Mouse (Mus musculus): ENCODE data around the gene Iffo2. TPM values are rescaled to one million over a fixed set of nuclear protein-coding genes. Genes with fewer than 3 reads are reported as not detected.

Gene Iffo2
- polyA plus RNA-seq, 1 experiment from 2014 or later, result 4.7 TPM

DNA sequence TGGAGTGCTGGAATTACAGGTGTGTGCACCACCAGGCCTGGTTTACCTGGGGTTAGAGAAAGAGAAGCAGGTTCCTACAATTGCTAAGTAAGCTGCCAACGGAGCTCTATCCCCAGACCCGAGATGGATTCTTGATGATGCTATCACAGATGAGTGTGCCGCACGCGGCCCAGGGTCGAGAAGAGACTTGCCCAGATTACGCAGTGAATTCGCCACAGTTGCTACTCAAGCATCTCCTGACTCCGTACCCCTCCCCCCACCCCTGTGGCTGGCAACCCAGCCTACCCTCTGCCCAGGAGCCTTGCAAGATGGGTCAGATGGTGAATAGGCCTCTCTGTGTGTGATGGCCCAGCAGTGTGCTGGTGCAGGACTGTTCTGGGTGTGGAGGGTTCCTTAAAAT, 66.4 kb downstream of the Iffo2 start:
- Histone ChIP-seq H3K9ac (replicated peaks; ENCODE audit: low read depth) (no peak overlapping the region), H3K27me3 (replicated peaks; ENCODE audit: insufficient read depth, low read length) (no peaks in the 10 kb centered on the region), H3K36me3 (ENCODE audit: insufficient read depth, low read length) (no peaks in the 10 kb centered on the region), H3K4me3 (ENCODE audit: low read depth, low read length) (no peak overlapping the region), H3K27ac (ENCODE audit: low read length) (peak overlapping the region; percentile 83; the same call in 1 of the 2 replicates), H3K4me2 (replicated peaks; ENCODE audit: low read depth, low read length) (no peak overlapping the region), H3K4me1 (ENCODE audit: insufficient read depth, low read depth, low read length) (peaks cover 26% of the 10 kb centered on the region), H3K9me3 (ENCODE audit: low read length) (no peaks in the 10 kb centered on the region)
- no peak for DNase-seq (ENCODE audit: low spot score)
- no peak for ATAC-seq
- 47% methylated on average over 9 of the region's 9 CpGs for WGBS
- TF ChIP-seq EP300 (IDR thresholded peaks at IDR 0.05) (no peak), CTCF (IDR thresholded peaks at IDR 0.05) (no peak)

DNA sequence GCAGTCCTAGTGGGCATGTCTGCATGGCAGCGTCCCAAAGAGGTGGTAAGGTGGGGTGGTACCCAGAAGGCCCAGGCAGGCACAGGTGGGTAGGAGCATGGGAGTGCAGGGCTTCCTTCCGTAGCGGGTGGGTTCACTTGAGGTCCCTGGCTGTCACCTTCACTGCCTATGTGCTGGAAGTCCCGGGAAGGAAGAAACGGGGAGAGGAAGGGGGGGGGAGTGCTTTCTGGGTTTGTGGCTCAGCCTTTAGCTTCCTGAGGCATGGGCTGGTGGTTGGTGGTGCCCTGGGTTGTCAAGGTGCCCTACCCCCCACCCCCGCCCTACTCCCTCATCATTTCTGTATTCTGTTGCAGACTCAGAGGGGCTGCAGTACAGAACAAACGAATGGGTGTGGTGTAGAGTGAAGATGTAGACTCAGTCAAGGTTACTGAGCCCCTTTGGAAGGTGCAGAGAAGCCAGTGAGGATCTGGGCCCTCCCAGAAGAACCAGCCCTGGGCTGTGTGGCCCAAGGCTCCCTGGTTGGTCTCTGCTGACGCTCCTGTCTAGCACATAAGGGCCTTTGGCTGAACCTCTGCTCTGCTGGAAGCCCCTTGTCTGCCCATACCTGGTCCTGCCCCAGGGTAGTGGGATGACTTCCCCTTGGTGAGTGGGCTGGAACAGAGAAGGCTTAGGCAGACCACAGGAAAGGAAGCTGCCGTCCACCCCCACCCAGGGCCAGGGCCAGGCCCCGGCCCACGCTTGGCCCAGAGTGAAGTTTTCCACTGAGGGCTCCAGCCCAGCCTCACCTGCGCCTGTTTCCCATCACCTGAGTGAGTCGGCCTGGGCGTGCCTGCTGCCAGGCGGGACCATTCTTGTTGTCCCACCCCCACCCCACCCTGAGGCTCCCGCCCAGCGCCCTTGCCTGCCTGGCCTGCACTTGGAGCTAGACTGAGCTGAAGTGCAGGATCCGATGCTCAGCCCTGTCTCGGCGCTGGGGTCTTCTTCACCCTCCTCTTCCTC, 67.2 kb downstream of the Iffo2 start:
- 32% methylated on average over 19 of the region's 20 CpGs for WGBS
- Histone ChIP-seq H3K27me3 (replicated peaks; ENCODE audit: insufficient read depth, low read length) (no peaks in the 10 kb centered on the region), H3K4me2 (replicated peaks; ENCODE audit: low read depth, low read length) (peak overlapping the region; percentile 43; the same call in 1 of the 2 replicates), H3K9me3 (ENCODE audit: low read length) (no peaks in the 10 kb centered on the region), H3K4me3 (ENCODE audit: low read depth, low read length) (no peak overlapping the region), H3K27ac (ENCODE audit: low read length) (peak overlapping the region; percentile 83), H3K4me1 (ENCODE audit: insufficient read depth, low read depth, low read length) (peaks cover 34% of the 10 kb centered on the region), H3K9ac (replicated peaks; ENCODE audit: low read depth) (peak overlapping the region; percentile 0; the same call in 1 of the 2 replicates), H3K36me3 (ENCODE audit: insufficient read depth, low read length) (no peaks in the 10 kb centered on the region)
- ATAC-seq, result no peak
- DNase-seq (ENCODE audit: low spot score), result no peak
- TF ChIP-seq EP300 (IDR thresholded peaks at IDR 0.05) (no peak), CTCF (IDR thresholded peaks at IDR 0.05) (no peak)

DNA sequence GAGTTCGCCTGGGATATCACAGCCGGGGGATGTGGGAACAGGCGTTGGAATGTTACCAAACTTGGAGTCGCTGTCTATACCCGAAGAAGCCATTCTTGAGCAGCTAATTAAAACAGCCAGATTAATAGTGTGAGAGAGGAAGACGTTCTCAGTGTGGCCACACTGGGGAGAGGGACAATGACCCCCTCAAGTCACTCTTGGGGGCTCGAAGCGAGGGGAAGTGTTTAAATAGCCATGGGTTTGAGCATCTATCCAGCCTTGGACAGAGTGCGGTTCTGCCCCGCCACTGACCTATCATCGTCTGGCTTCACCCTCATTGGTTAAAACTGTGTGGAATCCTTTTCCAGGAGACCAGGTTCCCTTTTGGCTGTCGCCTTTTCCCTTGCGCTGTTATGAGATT, 68.0 kb downstream of the Iffo2 start:
- no peaks in the 10 kb centered on the region for H3K36me3 ChIP-seq (ENCODE audit: insufficient read depth, low read length)
- no peaks in the 10 kb centered on the region for H3K9me3 ChIP-seq (ENCODE audit: low read length)
- peak overlapping the region; percentile 43 for H3K4me2 ChIP-seq (replicated peaks; ENCODE audit: low read depth, low read length)
- peak overlapping the region; percentile 0; the same call in 1 of the 2 replicates for H3K9ac ChIP-seq (replicated peaks; ENCODE audit: low read depth)
- DNase-seq (ENCODE audit: low spot score), result no peak
- WGBS, result 4% methylated on average over 13 of the region's 13 CpGs
- no peaks in the 10 kb centered on the region for H3K27me3 ChIP-seq (replicated peaks; ENCODE audit: insufficient read depth, low read length)
- peaks cover 34% of the 10 kb centered on the region for H3K4me1 ChIP-seq (ENCODE audit: insufficient read depth, low read depth, low read length)
- TF ChIP-seq CTCF (IDR thresholded peaks at IDR 0.05) (no peak), EP300 (IDR thresholded peaks at IDR 0.05) (no peak)
- ATAC-seq, result no peak
- H3K4me3 ChIP-seq (ENCODE audit: low read depth, low read length), result no peak overlapping the region
- H3K27ac ChIP-seq (ENCODE audit: low read length), result peak overlapping the region; percentile 83

DNA sequence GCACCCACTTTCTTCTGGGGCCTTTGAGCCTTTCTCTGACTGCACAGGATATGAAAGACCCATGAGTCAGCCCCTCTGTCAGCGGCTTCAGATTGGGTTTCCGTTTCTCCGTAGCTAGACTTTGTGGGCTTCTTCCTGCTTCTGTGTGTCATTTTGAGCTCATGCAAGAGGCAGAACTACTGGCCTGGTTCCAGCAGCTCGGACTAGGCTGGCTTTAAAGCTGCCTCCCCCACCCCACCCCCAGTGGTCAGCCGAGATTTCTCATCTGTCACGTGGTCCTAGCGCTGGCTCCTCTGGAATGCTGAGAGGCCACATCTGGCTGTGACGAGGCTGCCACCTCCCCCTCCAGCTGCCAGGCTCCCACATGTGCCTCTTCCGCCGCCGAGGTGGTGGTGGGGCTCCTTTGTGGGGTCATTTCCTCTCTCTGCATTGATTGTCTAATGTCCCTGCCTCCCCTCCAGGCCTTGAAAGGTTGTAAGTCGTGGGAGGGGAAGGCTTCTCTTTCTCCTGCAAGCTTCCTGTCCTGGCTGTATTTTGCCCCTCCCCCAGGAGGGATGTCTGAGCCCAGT, 68.7 kb downstream of the Iffo2 start:
- ATAC-seq (peak; percentile 91), DNase-seq (ENCODE audit: low spot score) (peak; percentile 98)
- 0% methylated on average over 12 of the region's 12 CpGs for WGBS
- H3K9ac ChIP-seq (replicated peaks; ENCODE audit: low read depth), result 0 out of 2 replicates have a peak overlapping the region, but pooled peaks have one; percentile 0
- peak overlapping the region; percentile 43 for H3K4me2 ChIP-seq (replicated peaks; ENCODE audit: low read depth, low read length)
- TF ChIP-seq EP300 (IDR thresholded peaks at IDR 0.05) (peak; percentile 75; the same call in 1 of the 2 replicates), CTCF (IDR thresholded peaks at IDR 0.05) (peak; percentile 54)
- peaks cover 34% of the 10 kb centered on the region for H3K4me1 ChIP-seq (ENCODE audit: insufficient read depth, low read depth, low read length)
- H3K27ac ChIP-seq (ENCODE audit: low read length), result peak overlapping the region; percentile 83
- H3K27me3 ChIP-seq (replicated peaks; ENCODE audit: insufficient read depth, low read length), result no peaks in the 10 kb centered on the region
- H3K4me3 ChIP-seq (ENCODE audit: low read depth, low read length), result no peak overlapping the region
- no peaks in the 10 kb centered on the region for H3K9me3 ChIP-seq (ENCODE audit: low read length)
- no peaks in the 10 kb centered on the region for H3K36me3 ChIP-seq (ENCODE audit: insufficient read depth, low read length)

DNA sequence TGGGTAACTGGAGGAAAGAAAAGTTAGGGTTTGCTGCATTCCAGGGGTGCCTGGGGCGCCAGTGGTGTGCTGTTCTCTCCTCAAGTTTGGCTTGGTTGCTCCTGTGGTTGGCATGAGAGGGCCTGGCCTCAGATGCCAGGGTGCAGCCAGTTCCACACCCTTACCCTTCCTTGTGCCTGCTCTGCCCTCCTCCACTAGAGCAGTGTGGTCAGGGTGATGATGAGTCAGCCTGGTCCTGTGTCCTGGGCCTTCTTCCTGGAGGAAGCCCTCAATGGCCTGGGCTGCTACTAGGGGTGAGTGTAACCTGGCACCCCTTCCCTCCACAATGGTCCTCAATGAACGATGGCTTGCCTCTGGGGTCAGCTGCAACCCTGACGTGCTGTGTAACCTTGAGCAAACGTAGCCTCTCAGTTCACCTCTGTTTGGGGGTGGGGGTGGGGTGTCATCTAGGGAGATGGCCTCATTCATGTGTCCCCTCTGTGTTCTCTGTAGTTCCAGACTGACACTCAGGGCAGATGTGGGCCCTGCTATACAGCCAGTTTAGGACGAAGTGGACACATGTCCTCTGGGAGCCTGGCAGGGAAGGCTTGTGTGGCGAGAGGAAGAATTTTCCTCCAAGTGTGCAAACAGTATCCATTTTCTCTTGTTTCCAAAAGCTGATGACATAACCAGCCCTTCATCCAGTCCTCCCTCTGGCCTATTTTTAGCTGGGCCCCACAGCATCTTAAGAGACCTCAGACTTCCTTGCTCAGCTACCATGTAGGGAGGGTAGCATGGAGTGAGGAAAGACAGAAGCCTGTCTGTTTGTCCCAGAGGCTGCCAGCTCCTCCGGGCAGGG, 71.4 kb downstream of the Iffo2 start:
- Histone ChIP-seq H3K4me3 (ENCODE audit: low read depth, low read length) (no peak overlapping the region), H3K9ac (replicated peaks; ENCODE audit: low read depth) (0 out of 2 replicates have a peak overlapping the region, but pooled peaks have one; percentile 1), H3K36me3 (ENCODE audit: insufficient read depth, low read length) (no peaks in the 10 kb centered on the region), H3K9me3 (ENCODE audit: low read length) (no peaks in the 10 kb centered on the region), H3K27ac (ENCODE audit: low read length) (peak overlapping the region; percentile 83), H3K4me2 (replicated peaks; ENCODE audit: low read depth, low read length) (no peak overlapping the region), H3K27me3 (replicated peaks; ENCODE audit: insufficient read depth, low read length) (no peaks in the 10 kb centered on the region), H3K4me1 (ENCODE audit: insufficient read depth, low read depth, low read length) (peaks cover 34% of the 10 kb centered on the region)
- ATAC-seq, result no peak
- TF ChIP-seq CTCF (IDR thresholded peaks at IDR 0.05), result no peak
- TF ChIP-seq EP300 (IDR thresholded peaks at IDR 0.05), result no peak
- 35% methylated on average over 7 of the region's 7 CpGs for WGBS
- DNase-seq (ENCODE audit: low spot score), result peak; percentile 52
